In genomic region chr2:132497412-132498135, GRCm38 (mm10) we compare ENCODE assay signal across 10 mouse cellular contexts.
DNase-seq lines count a peak whose midpoint lies in the region; ATAC-seq and TF ChIP-seq lines count a peak whose summit lies in the region.
"Had no signal": no experiment of that assay in that cellular context is flagged by ENCODE, and none has a peak within 500 bp of the region (broad histone marks: within the 10 kb centered on the region; RNA-seq: fewer than 3 reads in every experiment).

No protein-coding gene starts in this region.

- DNase-seq in heart, adult 2 months, result no peak
- no peak for DNase-seq in heart, postnatal 10 days
- DNase-seq in thymus, postnatal 0 days (ENCODE audit: low spot score), result peak; percentile 65
- DNase-seq in thymus, postnatal 4 days, result no peak
- peak; percentile 49 for DNase-seq in splenic B cell, adult 2 months (ENCODE audit: low read depth, low spot score)
- no peak for DNase-seq in kidney, adult 2 months
- DNase-seq in right cerebral cortex, postnatal 25 days, result no peak

- no peaks in the 10 kb centered on the region for H3K4me1 ChIP-seq in heart, adult 2 months (ENCODE audit: control insufficient read depth, insufficient read depth, low read length)
- no peaks in the 10 kb centered on the region for H3K4me1 ChIP-seq in kidney, adult 2 months (ENCODE audit: control insufficient read depth, insufficient read depth, low read length)
- H3K4me1 ChIP-seq: heart, embryonic 12.5 days had no signal

- H3K36me3 ChIP-seq in heart, adult 2 months (ENCODE audit: control insufficient read depth, insufficient read depth, low read length), result no peaks in the 10 kb centered on the region
- no peaks in the 10 kb centered on the region for H3K36me3 ChIP-seq in splenic B cell, adult 2 months (ENCODE audit: control insufficient read depth, insufficient read depth, low read length, poor library complexity, severe bottlenecking)
- no peaks in the 10 kb centered on the region for H3K36me3 ChIP-seq in kidney, adult 2 months (ENCODE audit: control insufficient read depth, insufficient read depth, low read length)
- H3K36me3 ChIP-seq: heart, embryonic 12.5 days had no signal

- no peak overlapping the region for H3K4me3 ChIP-seq in heart, adult 2 months
- H3K4me3 ChIP-seq in kidney, adult 2 months (ENCODE audit: insufficient read depth, low read depth, low read length), result no peak overlapping the region
- H3K4me3 ChIP-seq: heart, embryonic 12.5 days; megakaryocyte, embryonic 14.5 days had no signal

- ATAC-seq in hematopoietic stem cell, adult 5-6 weeks (replicated peaks in 1 of 2; ENCODE audit: insufficient read depth in 1 of 2, low FRiP score in 2 of 2, low TSS enrichment in 1 of 2, low read depth in 1 of 2, poor library complexity in 2 of 2, severe bottlenecking in 2 of 2), result peak; percentile 32 to 58; a peak in 2 of 4 replicates

- TF ChIP-seq EP300 in heart, adult 2 months (IDR thresholded peaks at IDR 0.05; ENCODE audit: insufficient read depth, low read depth, low read length), result no peak

- TF ChIP-seq POLR2A in heart, adult 2 months (IDR thresholded peaks at IDR 0.05; ENCODE audit: insufficient read depth, low read depth, low read length), result no peak
- no peak for TF ChIP-seq POLR2A in kidney, adult 2 months (IDR thresholded peaks at IDR 0.05; ENCODE audit: low read depth, low read length)

- 77% methylated on average over 7 of the region's 7 CpGs for WGBS in heart, adult 2 months
- WGBS in kidney, adult 2 months, result 80% methylated on average over 7 of the region's 7 CpGs

- H3K27me3 ChIP-seq in heart, adult 2 months (ENCODE audit: control insufficient read depth, insufficient read depth, low read length), result no peaks in the 10 kb centered on the region
- no peaks in the 10 kb centered on the region; the same call in 1 of the 2 replicates for H3K27me3 ChIP-seq in splenic B cell, adult 2 months (ENCODE audit: control insufficient read depth, insufficient read depth, low read length, poor library complexity, severe bottlenecking)
- H3K27me3 ChIP-seq in kidney, adult 2 months (replicated peaks; ENCODE audit: control insufficient read depth, insufficient read depth, low read length), result no peaks in the 10 kb centered on the region
- H3K27me3 ChIP-seq: heart, embryonic 12.5 days had no signal

- H3K9ac ChIP-seq in heart, adult 2 months (ENCODE audit: low read depth, low read length), result no peak overlapping the region
- H3K9ac ChIP-seq: heart, embryonic 12.5 days had no signal

- intact Hi-C loops in heart, adult 2 months (cut with DNase I), result no loop called here
- intact Hi-C loops in heart, postnatal 10 days (cut with DNase I), result no loop called here

- H3K79me2 ChIP-seq in heart, adult 2 months (replicated peaks; ENCODE audit: control insufficient read depth, insufficient read depth, low read length), result no peaks in the 10 kb centered on the region

- peak; percentile 54 for TF ChIP-seq CTCF in heart, adult 2 months (IDR thresholded peaks at IDR 0.05)
- no peak for TF ChIP-seq CTCF in kidney, adult 2 months (conservative IDR thresholded peaks at IDR 0.05; ENCODE audit: insufficient read depth, insufficient read length, low read depth, low read length)

- no peak overlapping the region for H3K27ac ChIP-seq in heart, adult 2 months
- no peak overlapping the region for H3K27ac ChIP-seq in kidney, adult 2 months (ENCODE audit: insufficient read depth, low read depth, low read length)

Comparison
In these comparisons a context has a peak if more than half of its experiments do, and no peak if none do; other contexts are left out.
1. DNase-seq: peak in thymus, postnatal 0 days (single experiment) and splenic B cell, adult 2 months (single experiment); none in heart, adult 2 months (0 of 2), heart, postnatal 10 days (0 of 2), thymus, postnatal 4 days (single experiment), kidney, adult 2 months (single experiment) and right cerebral cortex, postnatal 25 days (single experiment).